Mouse (Mus musculus) left cerebral cortex, adult 9 months (tissue): ENCODE measurements at regions not wholly inside any gene's neighbourhood (a gene's known extent, or its start where the extent isn't known, plus 50 kb on each side); places are given as distances from the start of the nearest gene placed in this dataset.

ENCODE experiments used
- DNase-seq, 2 experiments: peaks; one replicate each; pipeline ENCODE4 v3.0.0; 2022; ENCODE audit warnings: low spot score in 2 of 2

DNA sequence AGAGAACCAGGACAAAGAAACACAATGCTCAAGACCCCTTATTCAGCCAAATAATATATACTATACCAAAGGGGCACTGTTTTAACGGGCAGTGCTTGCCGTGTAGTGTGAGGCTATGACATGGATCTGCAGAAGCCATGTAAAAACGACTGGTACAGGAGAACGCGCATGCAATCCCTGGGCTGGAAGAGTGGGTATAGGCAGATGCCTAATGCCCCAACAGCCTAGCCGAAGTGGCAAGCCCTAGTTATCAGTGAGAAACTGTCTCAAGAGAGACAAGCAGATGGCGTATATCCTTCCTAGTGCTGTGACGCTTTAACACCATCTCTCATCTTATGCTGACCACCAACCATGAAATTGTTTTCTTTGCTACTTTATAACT is 262.8 kb downstream of the Ankrd50 start:
- no peak for DNase-seq

DNA sequence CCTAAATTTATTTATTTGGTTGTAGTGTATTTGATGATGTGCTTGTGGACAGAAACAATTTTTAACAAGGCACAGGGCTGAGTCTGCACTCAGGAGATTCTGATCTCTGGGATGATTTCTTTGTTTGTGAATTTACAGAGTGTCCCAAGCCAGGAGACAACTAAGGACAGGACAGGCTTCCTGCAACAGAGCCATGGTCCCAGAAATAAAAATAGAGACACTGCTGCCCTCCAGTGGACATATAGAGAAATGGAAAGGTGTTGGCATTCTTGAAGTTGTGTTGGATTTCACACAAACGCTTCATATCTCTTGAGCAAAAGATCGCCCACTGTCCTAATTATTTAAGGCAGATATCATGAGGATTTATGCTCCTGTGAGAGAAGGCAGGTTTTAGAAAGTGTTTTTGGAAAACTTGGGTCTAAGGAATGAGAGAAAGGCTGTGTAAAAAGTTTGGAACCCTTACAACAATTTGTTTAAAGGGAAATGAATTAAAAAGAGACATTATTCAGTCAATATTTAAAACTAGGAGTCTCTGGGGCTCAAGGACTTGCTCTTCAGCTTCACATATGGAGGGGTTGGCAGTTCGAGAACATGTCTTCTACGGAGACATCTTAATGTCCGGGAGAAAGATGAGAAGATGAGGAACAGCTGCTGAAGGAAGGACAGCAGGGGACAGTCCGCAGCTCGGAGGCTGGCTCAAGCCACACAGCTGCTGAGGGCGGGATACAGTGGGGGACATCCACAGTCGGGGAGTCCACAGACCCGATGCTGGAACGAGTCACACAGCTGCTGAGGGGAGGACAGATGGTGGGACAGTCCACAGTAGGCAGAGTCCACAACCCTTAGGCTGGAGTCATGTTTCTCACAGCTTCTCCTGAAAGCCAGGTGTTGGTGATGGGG is 263.5 kb downstream of the Ankrd50 start:
- peak in 1 of 2 experiments; percentile 63 for DNase-seq

DNA sequence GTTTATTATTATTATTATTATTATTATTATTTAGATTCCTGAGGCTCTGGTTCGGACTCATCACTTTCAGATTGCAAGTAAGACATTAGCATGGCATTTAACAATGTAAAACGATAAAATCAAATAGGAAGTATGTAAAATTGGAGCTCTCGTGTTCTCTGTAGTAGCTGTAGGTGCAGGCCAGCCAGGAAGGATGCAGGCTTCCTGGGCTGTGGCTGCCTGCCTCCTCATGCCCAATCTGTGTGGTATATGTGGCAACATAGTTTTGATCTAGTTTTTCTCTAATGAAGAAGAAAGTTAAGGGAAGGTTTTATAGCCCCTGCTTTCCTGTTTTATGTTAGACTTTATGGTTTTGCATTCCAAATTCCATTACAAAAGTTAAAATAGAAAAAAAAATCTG is 275.6 kb downstream of the Ankrd50 start:
- no peak for DNase-seq

DNA sequence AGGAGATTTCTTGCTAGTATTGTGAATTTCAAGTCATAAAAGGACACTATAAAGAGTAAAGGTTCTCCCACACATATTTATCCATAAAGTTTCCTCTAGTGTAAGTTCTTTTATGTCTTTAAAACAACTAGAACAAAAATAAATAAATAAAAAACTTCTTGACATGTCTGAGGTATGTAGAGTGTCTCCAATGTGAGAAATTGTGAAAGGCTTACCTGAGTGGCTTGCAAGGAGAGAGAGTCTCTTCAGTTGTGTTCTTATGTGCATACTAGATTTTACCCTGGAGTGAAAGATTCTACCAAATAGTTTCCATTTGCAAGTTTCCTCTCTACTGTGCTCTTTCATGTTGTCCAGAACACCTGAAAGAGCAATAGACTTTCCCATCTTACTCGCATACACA is 276.8 kb downstream of the Ankrd50 start:
- DNase-seq, result no peak

DNA sequence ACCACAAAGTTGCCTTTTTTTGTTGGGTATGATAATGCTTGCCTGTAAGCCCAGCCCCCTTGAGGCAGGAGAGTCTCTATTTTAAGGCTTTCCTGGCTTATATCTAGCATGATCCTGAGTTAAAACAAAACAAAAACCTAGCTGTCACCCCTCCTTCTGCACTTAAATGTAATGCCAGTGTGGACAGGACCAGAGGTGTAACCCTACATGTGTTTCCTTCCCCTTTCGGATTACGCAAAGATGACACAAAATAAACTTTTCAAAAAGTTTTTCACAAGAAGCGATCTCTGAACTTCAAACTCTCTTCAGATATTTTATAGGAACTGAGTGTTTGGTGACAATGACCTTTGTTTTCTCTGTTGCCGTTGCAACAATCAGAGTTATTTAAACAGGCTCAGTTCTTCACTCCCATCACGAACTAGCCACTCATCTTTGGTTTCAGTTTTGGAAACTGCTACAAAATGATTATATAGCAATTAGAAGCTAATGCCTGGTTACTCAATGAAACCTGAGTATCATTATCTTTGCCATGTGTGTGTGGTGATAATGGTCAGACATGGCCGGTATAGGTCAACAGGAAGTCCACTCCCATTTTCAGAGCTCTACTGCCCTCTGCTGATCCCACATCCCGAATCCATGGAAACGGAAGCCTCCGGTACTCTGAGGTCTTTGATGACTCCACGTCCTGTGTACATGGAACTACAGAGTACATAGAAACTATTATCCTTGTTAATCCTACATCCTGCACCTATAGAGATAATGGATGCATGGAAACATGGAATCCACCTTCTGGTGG is 282.6 kb downstream of the Ankrd50 start:
- peak in 1 of 2 experiments; percentile 67 for DNase-seq

DNA sequence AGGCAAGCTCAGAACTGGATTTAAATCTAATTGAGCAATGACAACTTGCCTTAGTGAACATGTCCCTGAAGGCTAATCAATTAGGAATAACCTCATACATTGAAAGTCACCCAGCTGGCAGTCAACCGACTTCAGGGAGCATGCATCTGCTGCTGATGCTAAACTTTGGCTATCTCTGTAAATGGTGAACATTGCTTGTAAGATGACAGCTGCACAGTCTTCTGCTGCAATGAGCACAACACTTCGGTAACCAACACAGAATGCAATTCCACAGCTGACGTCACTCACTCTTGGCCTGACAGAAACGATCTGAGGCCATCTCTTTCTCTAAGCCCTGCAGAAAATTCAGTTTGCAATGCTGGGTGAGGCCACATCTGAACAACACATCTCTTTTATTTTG is 290.6 kb downstream of the Ankrd50 start:
- DNase-seq, result no peak

DNA sequence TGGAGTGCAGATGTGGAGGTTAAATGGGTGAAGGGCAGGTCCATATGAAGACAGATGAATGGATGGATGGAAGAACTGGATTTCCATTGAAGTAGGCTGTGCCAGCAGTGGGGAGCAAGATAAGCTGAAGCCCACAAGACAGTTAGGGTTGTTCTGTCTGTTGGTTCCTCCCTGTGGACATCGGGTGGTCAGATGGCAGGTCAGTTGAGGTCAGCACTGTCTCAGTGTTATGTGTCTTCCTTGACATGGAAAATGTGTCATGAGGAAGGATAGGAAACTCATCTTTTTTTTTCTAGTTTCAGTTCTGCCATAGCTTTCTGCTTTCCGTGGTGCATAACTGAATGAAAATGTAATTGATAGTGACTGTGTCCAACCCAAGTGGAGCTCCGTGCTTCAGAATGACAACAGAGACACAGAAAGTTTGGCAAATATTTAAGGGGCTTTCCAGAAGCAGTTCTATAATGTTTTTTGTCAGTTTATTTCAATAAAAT is 297.2 kb downstream of the Ankrd50 start:
- no peak for DNase-seq

DNA sequence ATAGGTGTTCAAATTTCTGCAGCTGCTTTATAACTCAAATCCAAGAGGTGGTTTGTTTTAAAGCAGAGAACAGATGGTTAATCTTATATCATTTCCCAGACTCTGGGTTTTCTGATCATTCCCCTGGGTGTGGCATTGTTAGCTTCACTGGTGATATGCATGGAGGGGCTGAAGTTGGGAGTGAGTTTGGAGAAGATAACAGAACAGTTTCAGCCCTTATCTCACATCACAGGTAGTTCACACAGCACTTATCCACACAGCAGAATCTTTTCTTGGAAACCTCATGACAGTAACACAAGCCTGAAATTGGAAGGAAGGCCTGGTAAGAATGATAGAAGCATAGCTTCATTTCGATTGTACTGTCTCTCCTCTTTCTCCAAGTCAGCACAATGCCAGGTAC is 298.1 kb downstream of the Ankrd50 start:
- DNase-seq, result no peak

DNA sequence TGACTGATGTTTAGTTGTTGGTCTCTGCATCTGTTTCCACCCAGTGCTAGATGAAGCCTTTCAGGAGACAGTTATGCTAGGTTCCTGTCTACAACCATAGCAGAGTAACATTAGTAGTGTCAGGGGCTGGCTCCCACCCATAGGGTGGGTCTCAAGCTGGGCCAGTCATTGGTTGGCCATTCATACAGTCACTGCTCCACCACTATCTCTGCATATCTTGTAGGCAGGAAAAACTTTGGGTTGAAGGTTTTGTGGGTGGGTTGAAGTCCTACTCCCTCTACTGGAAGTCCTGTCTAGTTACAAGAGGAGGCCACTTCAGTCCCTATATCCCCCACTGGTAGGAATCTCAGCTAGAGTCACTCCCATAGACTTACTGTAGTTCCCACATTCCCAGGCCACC is 306.3 kb downstream of the Ankrd50 start:
- no peak for DNase-seq

DNA sequence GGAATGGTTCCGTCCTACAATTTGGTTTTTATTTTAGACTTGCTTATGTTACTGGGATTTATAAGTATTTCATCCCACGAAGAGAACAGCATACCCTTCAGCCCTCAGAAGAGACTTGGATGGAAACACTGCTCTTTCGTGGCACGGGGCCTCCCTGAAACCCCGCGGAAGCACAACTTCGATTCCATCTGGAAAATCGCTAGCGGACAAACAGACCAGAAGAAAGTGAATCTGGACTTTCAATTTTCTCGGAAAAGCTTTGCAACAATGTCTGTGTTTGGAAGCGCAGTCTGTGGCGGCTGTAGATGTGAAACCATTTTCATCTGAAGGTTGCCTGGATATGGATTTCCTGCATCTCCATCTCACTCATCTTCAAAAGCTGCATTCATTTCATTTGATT is 308.7 kb downstream of the Ankrd50 start:
- DNase-seq, result no peak

DNA sequence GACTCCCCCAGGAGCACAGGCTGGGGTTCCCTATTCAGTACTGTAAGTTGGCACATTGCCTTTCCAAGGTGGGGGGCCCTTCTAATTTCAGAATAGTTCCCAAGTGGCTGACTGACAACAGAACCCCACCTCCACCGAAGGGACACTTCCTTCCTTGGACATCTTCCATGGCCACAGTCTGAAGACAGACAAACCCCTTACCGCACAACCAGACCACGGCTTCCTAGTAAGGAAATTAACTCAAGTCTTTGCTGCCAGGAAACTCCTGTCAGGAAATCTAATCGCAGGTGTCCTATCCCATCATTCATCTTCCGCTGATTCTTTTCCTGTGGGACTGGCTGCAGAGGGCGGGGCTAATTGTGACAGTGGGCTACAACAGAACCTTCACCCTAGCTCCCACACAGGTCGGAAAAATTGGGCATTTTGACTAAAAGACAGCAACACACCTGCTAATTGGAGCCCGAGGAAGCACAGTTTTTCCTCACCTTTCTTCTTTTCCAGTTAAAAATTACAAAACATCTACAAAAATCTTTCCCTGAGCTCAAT is 309.8 kb downstream of the Ankrd50 start:
- no peak for DNase-seq

DNA sequence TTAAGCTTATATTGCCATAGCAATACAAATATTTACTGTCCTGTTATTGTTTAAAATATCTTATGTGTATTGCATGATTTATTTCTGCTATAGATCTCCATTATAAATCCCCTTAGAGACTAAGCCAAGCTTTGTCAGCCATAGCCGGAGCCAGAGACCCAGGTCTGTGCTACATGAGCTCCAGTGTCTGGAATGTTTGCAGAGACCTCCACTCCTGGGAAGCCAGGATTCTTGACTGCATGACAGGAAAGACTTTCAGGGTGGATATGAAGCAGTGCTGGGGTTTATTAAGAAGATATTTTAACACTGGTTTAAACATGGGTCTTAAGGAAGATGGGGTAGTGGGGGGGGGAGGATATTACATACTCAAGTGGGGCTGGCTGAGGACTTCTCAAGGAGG is 332.2 kb downstream of the Ankrd50 start:
- no peak for DNase-seq

DNA sequence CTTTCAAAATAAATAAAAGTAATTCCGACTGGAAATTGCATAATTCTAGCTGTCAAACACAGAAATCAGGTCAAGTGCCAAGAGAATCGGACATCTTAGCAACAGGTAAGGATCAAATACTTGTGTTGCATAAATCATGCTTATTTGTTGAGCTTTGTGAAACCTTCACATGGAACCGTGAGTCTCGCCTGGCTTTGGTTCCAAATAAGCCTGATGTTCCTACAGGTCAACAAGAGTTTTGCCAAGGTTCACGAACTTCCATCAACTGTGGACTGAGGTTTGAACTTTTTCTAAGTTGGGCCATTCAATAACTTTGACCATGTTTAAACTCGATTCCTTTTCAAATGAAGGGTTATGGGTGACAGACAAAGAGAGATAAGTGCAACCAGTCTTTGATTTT is 332.8 kb downstream of the Ankrd50 start:
- DNase-seq, result no peak

DNA sequence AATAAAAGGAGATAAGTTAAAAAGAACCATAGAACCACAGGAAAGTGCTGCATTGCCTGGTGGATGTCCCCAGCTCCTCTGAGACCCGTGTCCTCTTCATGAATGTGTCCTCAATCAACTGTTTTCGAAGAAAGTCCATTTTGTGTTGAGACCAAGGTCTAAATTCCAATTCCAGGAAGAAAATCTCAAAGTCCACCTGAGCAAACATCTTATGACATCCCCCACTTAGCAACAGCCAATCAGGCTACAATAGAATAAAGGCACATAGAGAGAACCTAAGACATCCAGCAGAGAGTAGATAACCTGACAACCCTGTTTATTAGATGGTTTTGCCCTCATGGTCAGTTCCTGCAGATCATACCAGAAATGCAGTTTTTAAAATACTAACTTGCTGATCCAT is 338.0 kb downstream of the Ankrd50 start:
- no peak for DNase-seq

DNA sequence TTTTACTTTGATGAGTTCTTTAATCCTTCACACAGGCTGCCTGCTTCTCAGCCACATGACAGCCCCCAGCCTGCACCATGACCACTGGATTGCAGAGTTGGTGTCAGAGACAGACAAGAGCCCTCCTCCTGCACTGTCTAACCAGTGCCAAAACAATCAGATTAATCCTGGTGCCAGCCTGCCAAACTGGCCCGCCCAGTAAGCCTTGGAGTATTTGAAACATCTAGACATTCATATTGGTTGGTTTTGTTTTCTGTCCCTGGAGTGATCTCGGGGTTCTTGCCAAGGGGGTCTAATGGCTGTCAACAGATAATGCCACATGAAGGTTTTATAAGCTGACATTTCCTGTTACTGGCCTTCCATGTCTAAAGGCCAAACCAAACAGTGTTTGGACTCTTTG is 339.2 kb downstream of the Ankrd50 start:
- DNase-seq, result no peak

DNA sequence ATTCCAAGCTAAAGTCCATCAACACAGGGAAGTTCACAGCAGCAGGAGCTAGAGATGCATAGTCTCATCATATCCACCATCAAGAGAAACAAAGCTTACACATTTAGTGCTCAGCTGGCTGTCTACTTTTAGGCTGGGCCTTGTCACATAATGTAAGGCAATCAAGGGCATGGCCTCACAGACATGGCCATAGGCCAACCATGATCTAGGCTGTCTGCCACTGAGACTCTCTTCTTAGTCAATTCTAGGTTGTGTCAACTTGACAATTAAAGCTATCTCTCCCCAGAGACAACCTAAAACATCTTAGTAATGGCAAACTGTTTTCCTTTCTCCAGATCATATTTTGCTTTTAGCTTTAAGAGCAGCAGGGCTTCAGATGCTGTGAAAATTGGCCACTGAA is 340.0 kb downstream of the Ankrd50 start:
- DNase-seq, result no peak

DNA sequence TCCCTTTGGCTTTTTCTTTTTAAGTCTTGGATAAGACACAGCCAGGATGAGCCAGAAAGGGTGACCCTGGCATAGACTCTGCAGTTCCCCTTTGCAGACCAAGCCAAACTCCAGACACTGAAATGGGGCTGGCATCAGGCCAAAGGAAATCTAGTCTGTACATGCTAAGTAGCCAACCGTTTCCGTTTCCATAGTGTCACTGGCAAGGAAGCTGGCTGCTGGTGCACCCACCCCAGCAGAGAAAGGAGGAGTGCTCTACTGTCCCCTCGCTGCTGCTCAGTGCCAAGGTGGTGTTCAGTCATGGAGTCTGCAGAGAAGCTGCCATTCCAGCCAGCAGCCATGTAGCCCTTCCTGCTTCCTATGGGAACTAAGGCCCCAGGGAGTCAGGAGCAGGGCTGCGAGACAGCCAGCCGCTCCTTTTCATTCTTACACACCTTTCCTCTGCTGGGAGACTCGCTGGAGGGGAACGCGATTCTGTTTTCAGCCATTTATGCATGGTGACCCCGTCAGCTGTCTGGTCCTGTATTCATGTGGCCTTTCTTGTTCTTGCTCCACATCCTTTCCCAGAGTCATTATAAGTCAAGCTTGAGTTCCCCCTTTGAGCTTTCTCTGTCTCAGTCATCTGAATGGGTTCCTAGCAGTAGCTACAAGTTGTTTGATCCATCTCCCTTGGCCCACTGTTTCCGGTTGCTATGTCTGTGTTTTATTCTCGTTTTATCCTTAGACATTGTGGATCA is 341.3 kb downstream of the Ankrd50 start:
- DNase-seq, result peak; percentile 38 to 67

DNA sequence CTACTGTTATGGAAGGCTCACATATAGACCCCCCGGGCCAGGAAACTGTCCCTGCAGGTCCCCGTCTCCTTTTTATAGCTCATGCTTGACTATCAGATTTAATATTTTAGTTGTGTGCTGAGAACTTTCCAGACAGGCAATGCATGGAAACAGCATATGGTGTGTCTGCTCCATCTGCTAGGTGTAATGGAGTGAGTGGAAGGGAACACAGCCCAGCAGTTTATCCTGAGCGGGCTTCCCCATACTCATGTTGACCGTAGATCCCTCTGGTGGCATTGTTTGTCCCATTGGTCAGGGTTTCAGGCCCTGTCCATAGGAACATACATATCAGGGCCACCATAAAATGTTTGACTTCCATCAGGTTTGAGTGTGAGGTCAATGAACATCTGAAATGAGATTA is 345.3 kb downstream of the Ankrd50 start:
- peak in 1 of 2 experiments; percentile 51 for DNase-seq

DNA sequence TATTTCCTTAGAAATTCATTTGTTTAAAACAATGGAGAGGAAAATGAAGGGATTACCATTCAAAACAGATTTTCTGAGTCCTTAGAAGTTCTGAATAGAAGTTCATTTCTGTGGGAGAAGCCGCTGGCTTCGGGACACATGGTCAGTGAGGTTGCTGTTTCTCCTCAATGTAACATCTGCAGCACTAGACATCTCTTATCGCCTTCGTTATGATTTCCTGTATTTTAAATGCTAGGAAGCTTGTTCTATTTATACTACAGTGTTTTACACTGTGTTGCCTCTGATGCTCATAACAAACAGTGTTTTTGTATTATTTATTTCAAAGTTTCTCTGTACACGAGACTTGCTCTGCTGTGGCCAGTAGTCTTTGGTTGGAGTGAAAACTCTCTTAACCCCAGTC is 346.6 kb downstream of the Ankrd50 start:
- DNase-seq, result no peak

DNA sequence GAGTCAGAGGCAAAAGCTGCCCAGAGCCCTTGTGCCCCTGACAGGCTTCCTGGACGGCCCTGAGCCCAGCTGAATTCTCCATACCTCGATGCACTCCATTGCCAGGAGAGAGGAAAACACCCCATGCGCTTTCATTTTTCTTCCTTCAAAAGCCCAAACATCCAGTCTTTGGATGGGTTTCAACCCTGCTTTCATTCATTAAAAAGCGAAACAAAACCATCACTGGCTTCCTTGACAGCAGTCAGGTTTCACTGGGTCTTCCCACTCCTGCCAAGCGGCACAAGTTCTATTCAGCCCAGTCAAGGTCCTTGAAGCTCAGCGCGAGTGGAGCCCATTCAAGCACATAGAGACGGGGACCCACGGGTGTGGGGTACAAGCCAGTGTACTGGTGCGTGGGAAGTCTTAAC is 348.8 kb downstream of the Ankrd50 start:
- no peak for DNase-seq

DNA sequence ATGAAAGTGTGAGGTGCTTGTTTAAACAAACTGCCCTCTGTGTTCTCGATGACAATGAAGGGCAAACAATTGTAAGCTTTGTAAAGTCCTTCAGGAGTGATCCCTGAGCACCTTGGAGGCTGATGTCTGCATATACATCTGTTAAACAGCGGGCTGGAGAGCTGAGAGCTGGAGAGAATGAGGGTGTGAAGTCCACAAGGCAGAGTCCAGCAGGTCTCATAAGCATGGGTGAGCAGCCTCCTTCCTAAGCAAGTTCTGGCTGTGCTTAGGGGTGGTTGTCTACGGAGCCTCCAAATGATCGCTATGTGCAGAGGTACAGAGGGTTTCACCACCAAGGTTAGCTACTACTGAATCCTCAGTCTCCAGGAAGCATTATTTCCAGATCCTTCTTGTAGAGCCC is 350.2 kb downstream of the Ankrd50 start:
- no peak for DNase-seq

DNA sequence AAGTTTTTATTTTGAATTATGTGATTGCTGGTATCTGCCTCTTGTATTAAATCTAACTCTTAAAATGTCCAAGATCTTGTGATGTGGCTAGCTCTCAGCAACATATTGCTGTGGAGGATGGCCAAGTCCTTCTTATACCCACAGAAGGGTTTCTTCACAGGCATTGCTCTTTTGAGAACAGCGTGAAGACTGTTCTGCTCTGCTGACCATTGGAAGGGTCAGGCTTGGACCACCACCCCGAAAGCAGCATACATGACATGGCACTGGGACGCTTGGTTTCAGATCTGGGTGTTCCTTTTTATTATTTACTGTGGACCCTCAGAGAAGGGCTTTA is 352.8 kb downstream of the Ankrd50 start:
- no peak for DNase-seq
